Mouse (Mus musculus): Measurements from ENCODE around the gene Snx12. TPM values are rescaled to one million over a fixed set of nuclear protein-coding genes. Genes with fewer than 3 reads are reported as not detected.

Gene Snx12
- 12.6 and 13.5 TPM in 2 replicates for polyA plus RNA-seq (2012; rRNA removed)

DNA sequence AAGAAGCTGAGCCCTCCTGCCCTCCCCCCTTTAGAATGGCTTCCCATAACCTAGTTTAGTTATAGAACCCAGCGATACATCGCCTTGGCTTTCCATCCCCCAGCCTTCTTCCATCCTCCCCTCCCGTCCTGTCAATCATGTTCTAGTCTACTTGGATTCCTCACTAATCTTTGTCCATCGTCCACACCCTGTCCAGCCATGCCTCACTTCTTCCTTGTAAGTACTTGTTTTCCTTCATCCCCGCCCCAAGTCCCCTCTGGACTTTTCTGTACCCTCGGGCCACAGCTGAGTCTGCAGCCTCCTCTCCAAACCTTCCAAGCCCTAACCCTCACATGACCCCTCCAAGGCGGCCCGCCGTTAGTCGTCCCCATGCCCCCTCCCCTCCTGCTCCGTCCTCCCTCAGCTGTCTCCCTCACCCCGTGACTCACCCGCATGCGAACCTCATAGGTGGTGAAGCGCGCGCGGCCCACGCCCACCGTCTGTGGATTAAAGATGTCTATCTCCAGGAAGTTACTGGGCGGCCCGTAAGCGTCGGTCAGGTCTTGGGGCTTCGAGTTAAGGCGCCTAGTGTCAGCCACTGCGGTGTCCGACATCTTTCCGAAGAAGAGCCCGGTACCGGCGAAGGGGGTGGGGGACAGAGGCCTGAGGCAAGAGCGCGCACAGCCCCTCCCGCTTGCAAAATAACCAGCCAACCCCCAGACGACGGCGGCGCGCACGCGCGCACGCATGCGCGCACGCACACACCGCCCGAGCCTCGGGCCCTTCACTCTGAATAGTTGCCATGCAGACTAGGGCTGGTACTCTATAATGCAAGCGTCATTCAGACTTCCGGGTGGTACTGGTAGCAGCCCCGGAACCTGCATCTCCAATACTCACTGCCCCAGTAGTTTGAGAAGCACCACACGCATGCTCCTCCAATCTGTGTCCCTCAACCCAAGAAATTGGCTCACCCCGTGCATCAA, at the start of gene Snx12:
TSS of gene Snx12 (minus strand) at position 730 of the 962 bp plus-strand sequence.

DNA sequence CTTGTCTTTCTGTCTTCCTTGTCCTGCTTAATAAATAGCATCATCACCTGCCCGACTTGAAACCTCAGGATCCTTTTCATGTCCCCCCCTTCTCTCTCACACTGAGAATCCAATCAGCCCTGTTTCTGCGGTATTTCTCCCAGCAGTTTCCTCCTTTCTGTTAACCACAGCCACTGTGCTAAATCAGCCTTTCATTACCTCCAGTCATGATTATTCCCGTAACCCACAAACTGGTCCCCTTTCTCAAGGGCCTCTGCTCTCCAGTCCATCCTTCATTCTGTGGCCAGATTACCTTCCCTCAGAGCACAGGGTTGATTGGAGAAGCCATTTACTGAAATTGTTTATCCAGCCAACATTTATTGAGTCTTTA, 46.4 kb upstream of the Snx12 start, which contains the start of gene Gm20489:
TSS of gene Gm20489 (minus strand) at position 269 of the 370 bp plus-strand sequence.

GRCm38 (mm10) chrX:101268025-101268754, 45.8 kb upstream of the Snx12 start, which contains the start of gene Il2rg:
Il2rg (minus strand) TSS chrX:101268255.

DNA sequence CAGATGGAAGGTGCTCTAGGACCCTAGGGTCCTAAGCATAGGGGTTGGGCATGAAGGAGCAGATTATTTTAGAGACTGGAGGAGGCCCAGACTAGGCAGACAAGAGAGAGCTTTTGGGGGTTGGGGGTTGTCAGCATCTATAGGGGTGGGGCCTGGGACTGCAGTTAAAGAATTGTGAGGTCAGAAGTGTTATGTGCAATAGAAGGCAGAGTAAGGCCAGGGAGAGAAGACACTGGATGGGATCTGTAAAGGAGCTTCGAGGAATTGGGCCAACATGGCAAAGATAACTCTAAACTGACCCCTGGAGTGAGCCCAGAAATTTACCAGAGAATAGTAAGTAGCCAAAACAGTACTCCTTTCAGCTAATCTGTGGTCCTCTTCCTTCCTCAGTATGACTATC, 41.5 kb upstream of the Snx12 start, which contains the start of gene Gm614:
TSS of gene Gm614 (minus strand) at position 101 of the 400 bp plus-strand sequence.

GRCm38 (mm10) chrX:101253952-101254729, 31.8 kb upstream of the Snx12 start, which contains the start of gene Foxo4:
Foxo4 (plus strand) TSS chrX:101254528.

GRCm38 (mm10) chrX:101085920-101086319, 136.4 kb downstream of the Snx12 start, which contains the start of gene Slc7a3:
Slc7a3 (minus strand) TSS chrX:101086020.

DNA sequence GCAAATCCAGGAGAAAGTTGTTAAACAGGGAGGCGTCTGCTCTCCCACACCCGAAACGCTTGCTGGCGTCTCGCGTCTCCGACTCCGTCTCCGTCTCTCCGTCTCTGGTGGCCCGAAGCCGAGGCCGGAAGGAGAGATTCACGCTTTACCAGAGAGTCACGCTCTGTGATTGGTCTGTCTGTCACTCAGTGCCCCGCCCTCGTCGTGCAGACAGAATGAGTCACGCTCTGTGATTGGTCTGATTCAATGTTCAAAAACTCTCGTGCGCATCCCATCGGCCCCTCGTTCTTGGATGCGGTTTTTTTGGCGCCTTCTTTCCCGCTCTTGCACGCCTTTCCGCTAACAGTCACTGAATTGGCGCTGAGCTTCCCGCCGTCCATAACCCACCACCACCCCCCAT, 162.8 kb downstream of the Snx12 start, which contains the start of gene Tex11:
TSS of gene Tex11 (minus strand) at position 127 of the 400 bp plus-strand sequence.

Other genes starting within 250 kb of the Snx12 start
- gene Tex11, start 162.9 kb downstream of the Snx12 start, polyA plus RNA-seq (2012; rRNA removed): not detected in 2 replicates
- gene Slc7a3, start 136.5 kb downstream of the Snx12 start, polyA plus RNA-seq (2012; rRNA removed): 0.56 and 1.5 TPM in 2 replicates
- gene Foxo4, start 32.0 kb upstream of the Snx12 start, polyA plus RNA-seq (2012; rRNA removed): 36.6 and 48.0 TPM in 2 replicates
- gene Gm614, start 41.4 kb upstream of the Snx12 start, polyA plus RNA-seq (2012; rRNA removed): not detected in 2 replicates
- 6.0 and 7.7 TPM in 2 replicates for gene Il2rg, start 45.7 kb upstream of the Snx12 start, polyA plus RNA-seq (2012; rRNA removed)
- gene Gm20489, start 46.5 kb upstream of the Snx12 start, polyA plus RNA-seq (2012; rRNA removed): not detected in 2 replicates
- 127 and 135 TPM in 2 replicates for gene Med12, start 51.5 kb upstream of the Snx12 start, polyA plus RNA-seq (2012; rRNA removed)
- gene Nlgn3, start 76.6 kb upstream of the Snx12 start, polyA plus RNA-seq (2012; rRNA removed): 0.37 and 0.51 TPM in 2 replicates
- gene Gjb1, start 153.8 kb upstream of the Snx12 start, polyA plus RNA-seq (2012; rRNA removed): 73.5 and 91.6 TPM in 2 replicates
- 16.7 and 17.9 TPM in 2 replicates for gene Zmym3, start 198.3 kb upstream of the Snx12 start, polyA plus RNA-seq (2012; rRNA removed)
- gene Nono, start 206.8 kb upstream of the Snx12 start, polyA plus RNA-seq (2012; rRNA removed): 53.8 and 58.2 TPM in 2 replicates
- 0.51 and 0.76 TPM in 2 replicates for gene Itgb1bp2, start 226.5 kb upstream of the Snx12 start, polyA plus RNA-seq (2012; rRNA removed)